Mouse (Mus musculus) intestine, postnatal 0 days (tissue): ENCODE data around the gene Zbtb43. TPM values are rescaled to one million over a fixed set of nuclear protein-coding genes. Genes with fewer than 3 reads are reported as not detected.

Source experiments
- ATAC-seq: fragments of 200-750 bp; cut with Nextera tagmentation; 2 replicates; pipeline ENCODE4 v1.8.0; 2017; ENCODE audit warnings: mild to moderate bottlenecking, moderate TSS enrichment, moderate library complexity
- H3K27ac ChIP-seq: fragments of 300-500 bp; sonication (generic); 2 replicates; pipeline ENCODE4 v1.5.1; 2014; ENCODE audit warnings: mild to moderate bottlenecking, low read depth, low read length, moderate library complexity
- H3K27me3 ChIP-seq: fragments of 300-500 bp; sonication (generic); replicated peaks from 2 replicates; pipeline ENCODE4 v1.6.1; 2014; ENCODE audit warnings: low read length, mixed read lengths; ENCODE audit not compliant: control insufficient read depth, insufficient read depth
- H3K36me3 ChIP-seq: fragments of 300-500 bp; sonication (generic); 2 replicates; pipeline ENCODE4 v1.6.1; 2014; ENCODE audit warnings: mild to moderate bottlenecking, moderate library complexity; ENCODE audit not compliant: control insufficient read depth, insufficient read depth
- H3K4me1 ChIP-seq: fragments of 300-500 bp; sonication (generic); replicated peaks from 2 replicates; pipeline ENCODE4 v1.6.1; 2014; ENCODE audit warnings: antibody characterized with exemption, low read length, mixed read lengths; ENCODE audit not compliant: control insufficient read depth, insufficient read depth
- H3K4me2 ChIP-seq: fragments of 300-500 bp; sonication (generic); replicated peaks from 2 replicates; pipeline ENCODE4 v1.6.1; 2014; ENCODE audit warnings: low read depth, mild to moderate bottlenecking, moderate library complexity
- H3K4me3 ChIP-seq: fragments of 300-500 bp; sonication (generic); 2 replicates; pipeline ENCODE4 v1.5.1; 2014; ENCODE audit warnings: low read depth, low read length
- H3K9ac ChIP-seq: fragments of 300-500 bp; sonication (generic); 2 replicates; pipeline ENCODE4 v1.6.1; 2014; ENCODE audit warnings: mild to moderate bottlenecking, low read depth, low read length
- H3K9me3 ChIP-seq: fragments of 300-500 bp; sonication (generic); 2 replicates; pipeline ENCODE4 v1.6.1; 2016; ENCODE audit warnings: mixed run types; ENCODE audit not compliant: control insufficient read depth
- CTCF ChIP-seq: sonication (generic); IDR thresholded peaks from 2 replicates; pipeline ENCODE4 v1.5.1; 2016; ENCODE audit warnings: low read depth, mild to moderate bottlenecking, control low read depth, antibody characterized with exemption, moderate library complexity
- WGBS: fragments of 180-500 bp; shearing (Covaris S2); extraction: QIAGEN DNeasy Blood & Tissue Kit; methylation state at CpG from one replicate; pipeline ENCODE4 v1.1.7; 2014; 5-methylcytosine and 5-hydroxymethylcytosine counted together
- polyA plus RNA-seq: library from polyadenylated mRNA; unstranded; fragments of >200 nt; fragmentation: Nextera tagmentation; extraction: Ambion mirVana; gene quantifications from 2 replicates; pipeline ENCODE4 v1.2.1, GENCODE M21; 2015

Zbtb43 gene
- polyA plus RNA-seq, 1 experiment from 2014 or later, result 9.3 TPM

DNA sequence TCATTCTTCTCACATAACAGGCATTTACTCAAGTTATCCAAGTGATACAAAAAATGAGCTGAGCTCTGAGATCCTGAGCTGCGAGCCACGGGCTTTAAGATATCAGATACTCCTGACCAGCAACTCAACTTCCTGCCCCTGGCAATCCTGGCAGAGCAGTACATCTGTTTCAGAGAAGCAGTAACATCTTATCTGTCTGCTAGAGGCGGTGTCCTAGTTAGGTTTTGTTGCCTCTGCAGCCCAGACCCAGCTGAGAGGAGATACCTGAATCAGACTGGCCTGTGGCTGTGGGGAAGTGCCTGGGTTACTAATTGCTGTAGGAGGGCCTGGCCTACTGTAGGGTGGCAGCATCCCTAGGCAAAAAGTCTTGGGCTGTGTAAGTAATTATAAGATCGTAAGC lies 8.7 kb downstream of the Zbtb43 start:
- Histone ChIP-seq H3K36me3 (peaks cover 35% of the 10 kb centered on the region), H3K27me3 (no peaks in the 10 kb centered on the region), H3K27ac (no peak overlapping the region), H3K4me2 (no peak overlapping the region), H3K9me3 (no peaks in the 10 kb centered on the region), H3K9ac (no peak overlapping the region), H3K4me1 (no peaks in the 10 kb centered on the region), H3K4me3 (no peak overlapping the region)
- no peak for ATAC-seq
- WGBS, result 76% methylated on average over 4 of the region's 4 CpGs
- TF ChIP-seq CTCF, result no peak

DNA sequence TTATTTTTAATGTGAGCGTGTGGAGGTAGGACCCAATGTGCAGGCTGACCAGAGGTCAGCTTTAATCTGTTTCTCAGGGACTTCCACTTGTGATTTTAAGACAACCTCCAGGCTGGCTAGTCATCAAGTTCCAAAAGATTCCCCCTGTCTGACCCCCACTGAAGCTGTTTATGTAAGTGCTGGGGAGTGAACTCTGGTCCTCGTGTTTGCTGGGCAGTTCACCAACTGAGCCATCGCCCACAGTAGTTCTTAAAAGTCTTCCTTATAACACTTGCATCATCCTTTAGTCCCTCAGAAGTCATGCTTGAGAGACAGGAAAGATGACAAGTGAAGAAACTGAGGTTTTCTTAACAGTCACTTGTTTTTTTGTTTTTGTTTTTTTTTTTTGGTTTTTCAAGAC lies 11.7 kb downstream of the Zbtb43 start:
- no peaks in the 10 kb centered on the region for H3K9me3 ChIP-seq
- H3K9ac ChIP-seq, result no peak overlapping the region
- H3K4me2 ChIP-seq, result no peak overlapping the region
- H3K4me3 ChIP-seq, result no peak overlapping the region
- WGBS, result 67% methylated on average over 3 of the region's 3 CpGs
- TF ChIP-seq CTCF, result no peak
- H3K4me1 ChIP-seq, result no peaks in the 10 kb centered on the region
- H3K27ac ChIP-seq, result no peak overlapping the region
- peaks cover 44% of the 10 kb centered on the region for H3K36me3 ChIP-seq
- no peaks in the 10 kb centered on the region for H3K27me3 ChIP-seq
- ATAC-seq, result no peak

DNA sequence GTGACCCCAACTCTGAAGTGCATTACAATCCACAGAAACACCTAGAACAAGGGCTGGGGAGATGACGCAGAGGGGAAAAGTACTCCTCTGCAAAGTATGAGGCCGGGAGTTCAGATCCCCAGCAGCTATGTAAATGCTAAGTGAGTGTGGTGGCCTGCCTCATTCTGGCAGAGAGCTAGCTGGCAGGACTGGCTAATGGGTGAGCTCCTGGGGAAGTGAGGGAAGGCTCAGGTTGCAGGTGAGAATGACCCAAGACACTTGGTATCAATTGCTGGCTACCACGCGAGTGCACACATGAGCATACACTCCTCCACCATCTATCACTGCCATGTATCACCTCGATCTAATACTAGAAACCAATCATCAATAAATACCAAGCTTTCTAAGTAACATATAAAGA lies 12.1 kb downstream of the Zbtb43 start:
- TF ChIP-seq CTCF, result no peak
- H3K36me3 ChIP-seq, result peaks cover 45% of the 10 kb centered on the region

DNA sequence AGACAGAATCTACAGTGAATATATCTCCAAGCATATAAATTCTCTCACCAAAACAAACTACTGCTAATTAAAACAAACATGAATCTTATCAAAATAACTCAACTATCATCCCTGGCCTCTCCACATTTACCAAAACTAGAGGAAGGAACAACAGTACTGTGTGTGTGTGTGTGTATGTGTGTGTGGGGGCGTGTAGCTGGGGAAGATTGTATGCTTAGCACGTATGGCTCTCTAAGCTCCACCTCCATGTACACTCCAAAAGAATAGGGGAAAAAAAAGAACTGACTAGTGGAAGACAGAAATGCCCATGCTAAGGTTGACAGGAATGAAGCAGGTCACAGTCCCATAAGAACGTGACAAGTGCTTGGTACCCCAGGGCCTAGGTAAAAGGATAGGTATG lies 13.0 kb downstream of the Zbtb43 start:
- TF ChIP-seq CTCF, result no peak
- Histone ChIP-seq H3K9me3 (no peaks in the 10 kb centered on the region), H3K27ac (no peak overlapping the region), H3K9ac (no peak overlapping the region), H3K27me3 (no peaks in the 10 kb centered on the region), H3K36me3 (peaks cover 54% of the 10 kb centered on the region), H3K4me1 (no peaks in the 10 kb centered on the region), H3K4me2 (no peak overlapping the region), H3K4me3 (no peak overlapping the region)
- WGBS, result 74% methylated on average over 3 of the region's 3 CpGs
- no peak for ATAC-seq

More for the DNA sequence above, 12.1 kb downstream of the Zbtb43 start:
- no peak overlapping the region for H3K27ac ChIP-seq
- H3K27me3 ChIP-seq, result no peaks in the 10 kb centered on the region
- no peak overlapping the region for H3K9ac ChIP-seq
- no peak overlapping the region for H3K4me2 ChIP-seq
- H3K9me3 ChIP-seq, result no peaks in the 10 kb centered on the region
- ATAC-seq, result no peak
- no peak overlapping the region for H3K4me3 ChIP-seq
- 92% methylated on average over 5 of the region's 5 CpGs for WGBS
- H3K4me1 ChIP-seq, result no peaks in the 10 kb centered on the region

DNA sequence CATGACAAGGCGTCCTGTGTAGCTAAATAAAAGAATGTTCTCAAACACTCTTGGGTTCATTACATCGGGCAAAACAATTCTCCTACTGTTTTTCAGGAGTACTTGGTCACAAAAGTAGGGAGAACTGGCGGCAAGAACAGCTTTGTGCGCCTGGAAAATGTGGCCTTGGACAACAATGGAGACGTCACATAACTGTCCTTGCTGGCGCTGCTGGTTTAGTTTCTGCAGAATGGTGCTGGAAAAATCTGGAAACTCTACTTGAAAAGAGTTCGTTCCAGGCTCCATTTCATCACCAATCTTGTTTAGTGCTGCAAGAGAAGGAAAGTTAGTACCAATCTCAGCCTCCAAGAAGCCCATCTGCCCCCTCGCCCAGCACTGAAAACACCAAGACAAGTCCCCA lies 13.5 kb downstream of the Zbtb43 start:
- H3K27ac ChIP-seq, result no peak overlapping the region
- no peak for ATAC-seq
- TF ChIP-seq CTCF, result no peak
- H3K4me3 ChIP-seq, result no peak overlapping the region
- H3K4me2 ChIP-seq, result no peak overlapping the region
- no peak overlapping the region for H3K9ac ChIP-seq
- peaks cover 58% of the 10 kb centered on the region for H3K36me3 ChIP-seq
- H3K4me1 ChIP-seq, result no peaks in the 10 kb centered on the region
- H3K9me3 ChIP-seq, result no peaks in the 10 kb centered on the region
- H3K27me3 ChIP-seq, result no peaks in the 10 kb centered on the region
- 90% methylated on average over 8 of the region's 8 CpGs for WGBS

DNA sequence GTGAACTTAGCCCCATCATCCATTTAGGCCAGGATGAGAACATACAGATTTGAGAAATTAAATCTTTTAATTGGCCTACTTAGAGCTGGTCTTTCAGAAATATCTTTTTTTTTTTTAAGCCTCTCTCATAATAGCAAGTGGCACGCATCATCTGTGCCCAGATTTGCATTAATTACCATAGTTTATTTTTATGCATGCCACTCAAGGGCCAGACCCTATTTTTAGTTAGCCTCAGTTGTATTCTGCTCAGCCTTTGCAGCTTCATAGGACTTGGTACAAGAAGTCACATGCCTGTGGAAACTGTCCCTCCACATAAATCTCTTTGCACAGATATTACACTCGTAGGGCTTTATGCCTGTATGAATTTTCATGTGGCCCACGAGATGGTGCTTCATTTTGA lies 14.9 kb downstream of the Zbtb43 start:
- Histone ChIP-seq H3K4me3 (no peak overlapping the region), H3K4me1 (no peaks in the 10 kb centered on the region), H3K27ac (no peak overlapping the region), H3K27me3 (no peaks in the 10 kb centered on the region), H3K9ac (no peak overlapping the region), H3K4me2 (no peak overlapping the region), H3K9me3 (no peaks in the 10 kb centered on the region), H3K36me3 (peaks cover 68% of the 10 kb centered on the region)
- no peak for TF ChIP-seq CTCF
- WGBS, result 94% methylated on average over 3 of the region's 3 CpGs
- no peak for ATAC-seq

DNA sequence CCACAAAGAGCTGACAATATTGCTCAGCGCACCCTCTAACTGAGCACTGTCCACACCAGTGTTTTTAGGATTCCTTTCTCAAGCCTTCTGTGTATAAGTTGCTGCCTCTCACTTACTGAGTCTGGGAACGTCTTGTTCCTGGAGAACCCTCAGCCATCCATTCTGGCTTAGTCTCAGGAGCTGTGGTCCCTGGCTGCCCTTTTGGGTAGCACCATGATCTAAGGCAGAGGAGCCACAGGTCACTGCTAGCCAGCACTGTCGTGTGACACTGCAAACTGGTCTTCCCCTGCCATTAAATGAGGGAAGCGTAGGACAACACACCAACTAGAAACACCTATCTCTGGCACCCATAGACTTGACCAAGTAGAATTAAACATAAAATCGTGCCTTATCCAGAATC lies 15.6 kb downstream of the Zbtb43 start:
- Histone ChIP-seq H3K4me2 (no peak overlapping the region), H3K9ac (no peak overlapping the region), H3K27me3 (no peaks in the 10 kb centered on the region), H3K9me3 (no peaks in the 10 kb centered on the region), H3K27ac (no peak overlapping the region), H3K4me1 (no peaks in the 10 kb centered on the region), H3K36me3 (peaks cover 70% of the 10 kb centered on the region), H3K4me3 (no peak overlapping the region)
- TF ChIP-seq CTCF, result no peak
- no peak for ATAC-seq
- WGBS, result 87% methylated on average over 5 of the region's 5 CpGs
